Mouse (Mus musculus) gastrocnemius, adult 2 months (tissue): ENCODE results near the gene 5730409E04Rik. TPM values are rescaled to one million over a fixed set of nuclear protein-coding genes. Genes with fewer than 3 reads are reported as not detected.

ENCODE experiments used
- DNase-seq: peaks from one replicate; pipeline ENCODE4 v3.0.0; 2022
- H3K27ac ChIP-seq: fragments of 200-600 bp; 2 replicates; pipeline ENCODE4 v1.8.1; 2022; ENCODE audit warnings: mild to moderate bottlenecking
- H3K4me3 ChIP-seq: fragments of 200-600 bp; 2 replicates; pipeline ENCODE4 v1.8.1; 2022; ENCODE audit warnings: mild to moderate bottlenecking, moderate library complexity
- CTCF ChIP-seq: fragments of 200-600 bp; IDR thresholded peaks from 2 replicates; pipeline ENCODE4 v1.8.1; 2022; ENCODE audit warnings: antibody characterized with exemption, mild to moderate bottlenecking, moderate library complexity
- intact Hi-C: fragments of 180-260 bp; cut with DNase I; formaldehyde crosslinking; loops from one replicate; pipeline ENCODE4 v1.15.1; 2025
- long read RNA-seq, 2 experiments: library from polyadenylated mRNA; stranded (forward); transcript quantifications; one replicate each; pipeline ENCODE4 v2.0.0; 2021
- total RNA-seq, 2 experiments: library from RNA; stranded (reverse); gene quantifications; 2 replicates each; pipeline ENCODE4 v1.2.3; 2021

Gene 5730409E04Rik
- 10 to 100 TPM; 21.6 to 25.9 TPM for total RNA-seq
- long read RNA-seq, experiment 1, partial matches to known transcripts: 0 of 2 reads
- long read RNA-seq, experiment 1, other reads (novel, unspliced or antisense): 2 of 2 reads
- long read RNA-seq, experiment 2, partial matches to known transcripts: 0 of 2 reads
- long read RNA-seq, experiment 2, other reads (novel, unspliced or antisense): 2 of 2 reads

- peak; percentile 93 for DNase-seq
- intact Hi-C loops: loop anchor here (5.0 kb wide), 1 partner anchor 68 kb away; the partner anchor contains the start of gene Psmb2
- H3K27ac ChIP-seq: peak within 1 kb of the TSS; percentile 89
- H3K4me3 ChIP-seq: peak within 1 kb of the TSS; percentile 91
- no peak for TF ChIP-seq CTCF
Measured at GRCm38 (mm10) chr4:126609606-126610181, at the start of gene 5730409E04Rik. Gene 5730409E04Rik, plus strand, starts transcription at chr4:126609818.

DNA sequence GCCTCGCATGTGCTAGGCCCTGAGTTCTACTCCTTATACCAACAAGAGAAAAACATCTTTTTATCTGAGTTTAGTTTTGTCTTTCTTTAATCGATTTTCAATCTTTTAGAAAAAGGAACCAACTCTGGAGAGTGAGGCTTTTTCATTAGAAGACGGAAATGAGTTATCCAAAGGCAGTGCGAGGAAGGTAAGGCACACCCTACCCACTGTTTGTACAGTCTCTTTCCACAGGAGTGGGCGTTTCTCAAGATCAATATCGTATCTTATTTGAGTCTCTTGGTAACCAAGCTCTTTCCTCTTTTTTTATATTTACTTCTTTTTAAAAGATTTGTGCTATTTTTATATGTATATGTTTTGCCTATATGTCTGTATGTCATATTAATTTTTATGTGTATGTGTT is 45.8 kb upstream of the 5730409E04Rik start:
- intact Hi-C loops: no loop called here
- no peak overlapping the region for H3K4me3 ChIP-seq
- no peak for DNase-seq
- TF ChIP-seq CTCF: no peak
- H3K27ac ChIP-seq: no peak overlapping the region

GRCm38 (mm10) chr4:126567243-126567642 is 42.4 kb upstream of the 5730409E04Rik start:
- TF ChIP-seq CTCF: no peak

DNA sequence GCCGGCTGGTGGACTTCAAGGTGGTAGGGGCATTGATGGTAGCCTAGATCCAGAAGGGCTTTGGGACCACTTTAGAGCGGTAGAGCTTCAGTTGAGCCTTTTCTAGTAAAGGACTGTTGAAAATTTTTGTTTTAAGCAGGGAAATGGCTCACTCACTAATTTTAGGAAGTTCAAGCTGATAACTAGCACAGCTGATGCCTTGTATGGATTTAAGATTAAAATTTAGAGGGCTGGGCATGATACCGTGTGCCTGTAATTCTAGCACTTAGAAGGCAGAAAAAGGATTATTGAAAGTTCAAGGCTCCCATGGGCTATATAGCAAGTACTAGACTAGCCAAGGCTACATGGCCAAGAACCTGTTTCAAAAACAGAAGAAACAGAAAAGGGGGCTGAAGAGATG is 39.8 kb upstream of the 5730409E04Rik start:
- intact Hi-C loops: no loop called here
- no peak for DNase-seq
- Histone ChIP-seq H3K27ac (no peak overlapping the region), H3K4me3 (no peak overlapping the region)
- no peak for TF ChIP-seq CTCF

More at GRCm38 (mm10) chr4:126567243-126567642, 42.4 kb upstream of the 5730409E04Rik start:
- intact Hi-C loops: no loop called here
- DNase-seq: no peak
- H3K27ac ChIP-seq: no peak overlapping the region
- H3K4me3 ChIP-seq: no peak overlapping the region

- intact Hi-C loops: no loop called here
- TF ChIP-seq CTCF: no peak
Measured at GRCm38 (mm10) chr4:126576281-126576680, 33.3 kb upstream of the 5730409E04Rik start.

GRCm38 (mm10) chr4:126577920-126578319 is 31.7 kb upstream of the 5730409E04Rik start:
- no peak overlapping the region for H3K27ac ChIP-seq
- intact Hi-C loops: no loop called here
- TF ChIP-seq CTCF: no peak
- DNase-seq: no peak
- no peak overlapping the region for H3K4me3 ChIP-seq

More at GRCm38 (mm10) chr4:126576281-126576680, 33.3 kb upstream of the 5730409E04Rik start:
- no peak overlapping the region for H3K27ac ChIP-seq
- no peak overlapping the region for H3K4me3 ChIP-seq
- DNase-seq: no peak

GRCm38 (mm10) chr4:126579077-126579476 is 30.5 kb upstream of the 5730409E04Rik start:
- DNase-seq: no peak
- intact Hi-C loops: no loop called here
- Histone ChIP-seq H3K4me3 (no peak overlapping the region), H3K27ac (no peak overlapping the region)
- TF ChIP-seq CTCF: no peak

DNA sequence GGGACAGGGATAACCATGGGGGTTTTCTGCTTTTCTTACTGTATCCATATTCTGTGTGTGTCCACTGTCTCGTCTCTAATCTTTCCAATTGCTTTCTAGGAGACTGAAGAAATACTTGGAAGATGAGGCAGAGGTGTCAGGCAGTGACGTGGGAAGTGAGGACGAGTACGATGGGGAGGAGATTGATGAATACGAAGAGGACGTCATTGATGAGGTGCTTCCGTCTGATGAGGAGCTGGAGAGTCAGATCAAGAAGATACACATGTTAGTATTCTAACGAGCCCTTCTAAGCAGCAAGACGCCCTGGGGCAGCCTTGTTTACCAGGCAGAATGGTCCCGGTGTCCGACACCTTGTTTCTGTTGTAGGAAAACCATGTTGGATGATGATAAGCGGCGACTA is 23.9 kb upstream of the 5730409E04Rik start:
- intact Hi-C loops: no loop called here
- Histone ChIP-seq H3K27ac (no peak overlapping the region), H3K4me3 (no peak overlapping the region)
- TF ChIP-seq CTCF: no peak
- DNase-seq: no peak

DNA sequence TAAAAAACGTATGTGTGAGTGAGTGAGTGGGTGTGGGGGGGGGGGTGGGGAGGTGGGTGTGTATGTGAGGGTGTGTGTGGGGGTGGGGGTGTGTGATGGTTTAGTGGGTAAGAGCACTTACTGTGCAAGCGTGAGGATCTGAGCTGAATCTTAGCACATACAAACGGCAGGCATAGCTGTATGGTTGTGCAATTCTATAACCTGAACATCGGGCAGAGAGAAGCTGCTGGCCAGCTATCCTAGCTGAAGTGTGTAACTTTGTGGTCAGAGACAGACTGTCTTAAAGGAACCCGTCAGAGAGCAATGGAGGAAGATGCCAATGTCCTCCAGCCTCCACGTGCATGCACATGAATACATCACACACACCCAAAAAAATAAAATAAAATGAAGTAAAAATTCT is 17.6 kb upstream of the 5730409E04Rik start:
- TF ChIP-seq CTCF: no peak
- no peak overlapping the region for H3K4me3 ChIP-seq

GRCm38 (mm10) chr4:126599971-126600754 is 9.5 kb upstream of the 5730409E04Rik start:
- intact Hi-C loops: loop anchor here (1.0 to 2.0 kb wide), 2 partner anchors 141 to 241 kb away; no protein-coding TSS in a partner anchor
- no peak overlapping the region for H3K4me3 ChIP-seq
- no peak overlapping the region for H3K27ac ChIP-seq
- DNase-seq: peak; percentile 46
- peak; percentile 92 for TF ChIP-seq CTCF

More for the DNA sequence above, 17.6 kb upstream of the 5730409E04Rik start:
- H3K27ac ChIP-seq: no peak overlapping the region
- DNase-seq: no peak
- intact Hi-C loops: no loop called here

- intact Hi-C loops: loop anchor here (2.0 kb wide), 1 partner anchor 239 kb away; no protein-coding TSS in a partner anchor
- TF ChIP-seq CTCF: no peak
- H3K27ac ChIP-seq: no peak overlapping the region
- H3K4me3 ChIP-seq: peak overlapping the region; percentile 23
- DNase-seq: peak; percentile 21
Measured at GRCm38 (mm10) chr4:126601597-126602444, 7.8 kb upstream of the 5730409E04Rik start.

- Histone ChIP-seq H3K4me3 (no peak overlapping the region), H3K27ac (no peak overlapping the region)
- TF ChIP-seq CTCF: no peak
- intact Hi-C loops: no loop called here
- no peak for DNase-seq
Measured at GRCm38 (mm10) chr4:126602445-126602762, 7.2 kb upstream of the 5730409E04Rik start.
